Mouse (Mus musculus) thymus, adult 2 months (tissue): ENCODE results near the gene Aftph. TPM values are rescaled to one million over a fixed set of nuclear protein-coding genes. Genes with fewer than 3 reads are reported as not detected.
A peak's percentile ranks its signal among the peaks of the same experiment; 100 is the strongest.

ENCODE experiments used
- DNase-seq: peaks from one replicate; pipeline ENCODE4 v3.0.0; 2021
- H3K27ac ChIP-seq: fragments of 200-500 bp; 2 replicates; pipeline ENCODE4 v1.5.1; 2012; ENCODE audit warnings: low read length, control low read depth; ENCODE audit not compliant: control insufficient read depth, insufficient read depth
- H3K27me3 ChIP-seq: fragments of 200-500 bp; 2 replicates; pipeline ENCODE4 v1.6.1; 2012; ENCODE audit warnings: mild to moderate bottlenecking, low read length, moderate library complexity, mixed read lengths; ENCODE audit not compliant: control insufficient read depth, insufficient read depth
- H3K36me3 ChIP-seq: fragments of 200-500 bp; 2 replicates; pipeline ENCODE4 v1.6.1; 2012; ENCODE audit warnings: mild to moderate bottlenecking, low read length, moderate library complexity; ENCODE audit not compliant: control insufficient read depth, insufficient read depth
- H3K4me1 ChIP-seq: fragments of 200-500 bp; replicated peaks from 2 replicates; pipeline ENCODE4 v1.6.1; 2012; ENCODE audit warnings: low read length; ENCODE audit not compliant: control insufficient read depth, insufficient read depth
- H3K4me3 ChIP-seq: fragments of 200-500 bp; 2 replicates; pipeline ENCODE4 v1.5.1; 2012; ENCODE audit warnings: mild to moderate bottlenecking, low read length, control low read depth, moderate library complexity; ENCODE audit not compliant: control insufficient read depth, insufficient read depth
- CTCF ChIP-seq: fragments of 200-500 bp; IDR thresholded peaks from 2 replicates; pipeline ENCODE4 v1.5.1; 2012; ENCODE audit warnings: mild to moderate bottlenecking, control low read depth, low read length, moderate library complexity, borderline replicate concordance; ENCODE audit not compliant: control insufficient read depth, poor library complexity, insufficient read depth; ENCODE audit errors: extremely low read depth
- POLR2A ChIP-seq: fragments of 200-500 bp; IDR thresholded peaks from 2 replicates; pipeline ENCODE4 v1.6.1; 2012; ENCODE audit warnings: mild to moderate bottlenecking, low read length, control low read depth, moderate library complexity; ENCODE audit not compliant: control insufficient read depth, poor library complexity, insufficient read depth; ENCODE audit errors: extremely low read depth
- WGBS: fragments of 180-500 bp; shearing (Covaris S2); methylation state at CpG from one replicate; pipeline ENCODE4 v1.1.7; 2018; 5-methylcytosine and 5-hydroxymethylcytosine counted together
- polyA plus RNA-seq: library from polyadenylated mRNA; depleted of rRNA; stranded (reverse); fragments of >200 nt; gene quantifications from 2 replicates; pipeline ENCODE4 v1.2.3, GENCODE M21; 2012; rRNA removed

Gene Aftph
- polyA plus RNA-seq, 1 experiment: 91.9 TPM

- 63% methylated on average over 4 of the region's 4 CpGs for WGBS
- no peak overlapping the region for H3K4me3 ChIP-seq
- no peaks in the 10 kb centered on the region for H3K27me3 ChIP-seq
- no peak for TF ChIP-seq CTCF
- no peak for TF ChIP-seq POLR2A
- no peak overlapping the region; the same call in 1 of the 2 replicates for H3K27ac ChIP-seq
- H3K36me3 ChIP-seq: no peaks in the 10 kb centered on the region
- peaks cover 15% of the 10 kb centered on the region for H3K4me1 ChIP-seq
- no peak for DNase-seq
Observed at GRCm38 (mm10) chr11:20636114-20636513, 105.3 kb downstream of the Aftph start.

- H3K27ac ChIP-seq: peak overlapping the region; percentile 57
- TF ChIP-seq POLR2A: no peak
- no peak for TF ChIP-seq CTCF
- 16% methylated on average over 6 of the region's 6 CpGs for WGBS
- no peaks in the 10 kb centered on the region for H3K36me3 ChIP-seq
- no peak for DNase-seq
- H3K27me3 ChIP-seq: no peaks in the 10 kb centered on the region
- H3K4me3 ChIP-seq: no peak overlapping the region
- H3K4me1 ChIP-seq: peaks cover 16% of the 10 kb centered on the region
Observed at GRCm38 (mm10) chr11:20635646-20636045, 105.7 kb downstream of the Aftph start.

Other genes starting within 250 kb of the Aftph start
- gene Sertad2, start 198.3 kb downstream of the Aftph start, polyA plus RNA-seq: 50.6 and 55.4 TPM in 2 replicates
- 1.7 and 3.3 TPM in 2 replicates for gene Lgalsl, start 89.5 kb upstream of the Aftph start, polyA plus RNA-seq